Comparison of ENCODE assay signal across 15 mouse cellular contexts in genomic region chr2:27584546-27584945, GRCm38 (mm10).
"Had no signal": no experiment of that assay in that cellular context is flagged by ENCODE, and none has a peak within 500 bp of the region (broad histone marks: within the 10 kb centered on the region; RNA-seq: fewer than 3 reads in every experiment).

No protein-coding gene starts in this region.

- H3K27me3 ChIP-seq: liver, embryonic 13.5 days; stomach, embryonic 15.5 days had no signal

- DNase-seq: kidney, adult 18-20 months; kidney, postnatal 36 days; liver, embryonic 13.5 days; lung, adult 2 months; lung, postnatal 10 days; right cerebral cortex, postnatal 14 days; thymus, postnatal 36 days had no signal

- ATAC-seq: midbrain, embryonic 16.5 days had no signal

- H3K4me3 ChIP-seq: kidney, embryonic 15.5 days; left cerebral cortex, adult 2 months; limb, embryonic 10.5 days; liver, embryonic 13.5 days; megakaryocyte, embryonic 14.5 days; stomach, embryonic 15.5 days had no signal

- H3K9me3 ChIP-seq: kidney, embryonic 15.5 days; limb, embryonic 10.5 days; liver, embryonic 13.5 days; stomach, embryonic 15.5 days had no signal

- H3K27ac ChIP-seq: kidney, embryonic 15.5 days; left cerebral cortex, adult 2 months; limb, embryonic 10.5 days; liver, embryonic 13.5 days; macrophage; stomach, embryonic 15.5 days had no signal

- H3K9ac ChIP-seq: kidney, embryonic 15.5 days; liver, embryonic 13.5 days; stomach, embryonic 15.5 days had no signal

- H3K36me3 ChIP-seq: kidney, embryonic 15.5 days; limb, embryonic 10.5 days; liver, embryonic 13.5 days; stomach, embryonic 15.5 days had no signal

- H3K4me2 ChIP-seq: kidney, embryonic 15.5 days; liver, embryonic 13.5 days; midbrain, embryonic 11.5 days; stomach, embryonic 15.5 days had no signal

- H3K4me1 ChIP-seq: liver, embryonic 13.5 days; megakaryocyte, embryonic 14.5 days; stomach, embryonic 15.5 days had no signal
